Mouse (Mus musculus) midbrain, embryonic 12.5 days (tissue): ENCODE data around the gene Adssl1. TPM values are rescaled to one million over a fixed set of nuclear protein-coding genes. Genes with fewer than 3 reads are reported as not detected.

Source experiments
- ATAC-seq: fragments of 200-750 bp; cut with Nextera tagmentation; 2 replicates; pipeline ENCODE4 v1.8.0; 2017; ENCODE audit warnings: low read depth, moderate TSS enrichment, moderate library complexity; ENCODE audit not compliant: low FRiP score
- H3K27ac ChIP-seq: fragments of 300-500 bp; sonication (generic); replicated peaks from 2 replicates; pipeline ENCODE4 v1.5.1; 2016; ENCODE audit warnings: mild to moderate bottlenecking
- H3K27me3 ChIP-seq: fragments of 300-500 bp; sonication (generic); 2 replicates; pipeline ENCODE4 v1.6.1; 2016; ENCODE audit warnings: mild to moderate bottlenecking
- H3K36me3 ChIP-seq: fragments of 300-500 bp; sonication (generic); 2 replicates; pipeline ENCODE4 v1.6.1; 2016
- H3K4me1 ChIP-seq: fragments of 300-500 bp; sonication (generic); 2 replicates; pipeline ENCODE4 v1.6.1; 2016
- H3K4me2 ChIP-seq: fragments of 300-500 bp; sonication (generic); replicated peaks from 2 replicates; pipeline ENCODE4 v1.6.1; 2016; ENCODE audit warnings: mild to moderate bottlenecking, moderate library complexity
- H3K4me3 ChIP-seq: fragments of 300-500 bp; sonication (generic); 2 replicates; pipeline ENCODE4 v1.5.1; 2016; ENCODE audit warnings: mild to moderate bottlenecking
- H3K9ac ChIP-seq: fragments of 300-500 bp; sonication (generic); replicated peaks from 2 replicates; pipeline ENCODE4 v1.6.1; 2016; ENCODE audit warnings: mild to moderate bottlenecking, moderate library complexity
- H3K9me3 ChIP-seq: fragments of 300-500 bp; sonication (generic); 2 replicates; pipeline ENCODE4 v1.6.1; 2016; ENCODE audit warnings: mild to moderate bottlenecking
- WGBS: fragments of 180-500 bp; shearing (Covaris S2); methylation state at CpG from one replicate; pipeline ENCODE4 v1.1.7; 2016; 5-methylcytosine and 5-hydroxymethylcytosine counted together
- polyA plus RNA-seq: library from polyadenylated mRNA; unstranded; fragments of >200 nt; fragmentation: Nextera tagmentation; extraction: Ambion mirVana; gene quantifications from 2 replicates; pipeline ENCODE4 v1.2.1, GENCODE M21; 2016

Adssl1 gene
- polyA plus RNA-seq, 1 experiment from 2014 or later: 1.9 TPM

DNA sequence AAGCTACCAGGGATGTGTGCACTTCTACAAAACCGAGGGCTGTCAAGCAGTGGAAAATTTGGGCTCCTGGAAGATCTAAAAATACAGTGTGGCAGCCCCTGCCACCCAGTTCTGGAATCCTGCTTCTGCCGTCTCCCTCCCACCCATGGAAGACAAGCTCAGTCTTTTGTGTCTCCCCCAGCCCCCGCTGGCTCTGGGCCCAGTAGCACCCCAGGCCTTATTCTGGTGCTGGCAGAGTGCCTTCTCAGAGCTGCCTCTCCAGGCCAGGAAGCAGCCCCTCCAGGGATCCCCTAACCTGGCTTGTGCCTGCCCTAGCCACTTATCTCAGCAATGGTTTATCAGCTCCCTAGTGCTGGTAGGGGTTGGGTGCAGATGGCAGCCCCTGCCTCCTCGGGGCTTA is 24.9 kb upstream of the Adssl1 start:
- Histone ChIP-seq H3K4me3 (no peak overlapping the region), H3K4me1 (peaks cover 10% of the 10 kb centered on the region), H3K27me3 (peaks cover 21% of the 10 kb centered on the region), H3K9ac (0 out of 2 replicates have a peak overlapping the region, but pooled peaks have one; percentile 25), H3K36me3 (no peaks in the 10 kb centered on the region), H3K4me2 (no peak overlapping the region), H3K9me3 (no peaks in the 10 kb centered on the region), H3K27ac (no peak overlapping the region)
- WGBS: 61% methylated on average over 4 of the region's 4 CpGs
- ATAC-seq: no peak

GRCm38 (mm10) chr12:112595626-112596025 is 24.2 kb upstream of the Adssl1 start:
- WGBS: 64% methylated on average over 4 of the region's 4 CpGs
- H3K36me3 ChIP-seq: no peaks in the 10 kb centered on the region
- H3K27ac ChIP-seq: no peak overlapping the region
- no peak overlapping the region for H3K4me2 ChIP-seq
- no peak overlapping the region for H3K4me3 ChIP-seq
- peaks cover 15% of the 10 kb centered on the region for H3K27me3 ChIP-seq
- H3K9ac ChIP-seq: no peak overlapping the region
- ATAC-seq: no peak
- peaks cover 10% of the 10 kb centered on the region for H3K4me1 ChIP-seq
- H3K9me3 ChIP-seq: no peaks in the 10 kb centered on the region

DNA sequence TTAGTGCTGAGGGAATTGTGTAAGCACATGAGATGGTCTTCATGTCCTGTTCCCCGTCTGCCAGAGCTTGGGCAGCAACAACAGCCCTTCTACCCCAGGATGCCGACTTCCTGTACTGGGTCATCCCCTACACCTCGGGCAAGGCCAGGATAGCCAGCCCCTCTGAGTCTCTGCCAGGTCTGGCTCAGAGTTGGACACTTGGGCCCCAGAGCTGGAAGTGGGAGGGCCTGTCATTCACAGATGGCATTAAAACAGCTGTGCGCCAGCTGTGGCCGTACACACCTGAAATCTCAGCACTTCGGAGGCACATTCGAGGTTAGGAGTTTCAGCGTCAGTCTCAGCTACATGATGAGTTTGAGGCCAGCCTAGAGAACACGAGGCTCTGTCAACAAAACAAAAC is 23.4 kb upstream of the Adssl1 start:
- peaks cover 7% of the 10 kb centered on the region; the same call in 1 of the 2 replicates for H3K27me3 ChIP-seq
- no peaks in the 10 kb centered on the region for H3K9me3 ChIP-seq
- no peak overlapping the region for H3K9ac ChIP-seq
- no peak overlapping the region for H3K4me2 ChIP-seq
- H3K36me3 ChIP-seq: no peaks in the 10 kb centered on the region
- no peak overlapping the region for H3K27ac ChIP-seq
- 82% methylated on average over 9 of the region's 9 CpGs for WGBS
- no peak overlapping the region for H3K4me3 ChIP-seq
- peaks cover 10% of the 10 kb centered on the region for H3K4me1 ChIP-seq
- no peak for ATAC-seq

- Histone ChIP-seq H3K9me3 (no peaks in the 10 kb centered on the region), H3K27ac (no peak overlapping the region), H3K27me3 (peaks cover 7% of the 10 kb centered on the region; the same call in 1 of the 2 replicates), H3K4me3 (no peak overlapping the region), H3K4me2 (no peak overlapping the region), H3K9ac (no peak overlapping the region), H3K36me3 (no peaks in the 10 kb centered on the region), H3K4me1 (peaks cover 10% of the 10 kb centered on the region)
- WGBS: 75% methylated on average over 14 of the region's 14 CpGs
- ATAC-seq: no peak
Observed at GRCm38 (mm10) chr12:112596891-112597500, 22.8 kb upstream of the Adssl1 start.

- 79% methylated on average over 8 of the region's 8 CpGs for WGBS
- no peaks in the 10 kb centered on the region for H3K36me3 ChIP-seq
- no peak overlapping the region for H3K4me2 ChIP-seq
- H3K9me3 ChIP-seq: no peaks in the 10 kb centered on the region
- no peak for ATAC-seq
- H3K27me3 ChIP-seq: peaks cover 7% of the 10 kb centered on the region; the same call in 1 of the 2 replicates
- no peak overlapping the region for H3K9ac ChIP-seq
- no peak overlapping the region for H3K27ac ChIP-seq
- H3K4me1 ChIP-seq: peaks cover 10% of the 10 kb centered on the region
- no peak overlapping the region for H3K4me3 ChIP-seq
Observed at GRCm38 (mm10) chr12:112597618-112598017, 22.2 kb upstream of the Adssl1 start.

DNA sequence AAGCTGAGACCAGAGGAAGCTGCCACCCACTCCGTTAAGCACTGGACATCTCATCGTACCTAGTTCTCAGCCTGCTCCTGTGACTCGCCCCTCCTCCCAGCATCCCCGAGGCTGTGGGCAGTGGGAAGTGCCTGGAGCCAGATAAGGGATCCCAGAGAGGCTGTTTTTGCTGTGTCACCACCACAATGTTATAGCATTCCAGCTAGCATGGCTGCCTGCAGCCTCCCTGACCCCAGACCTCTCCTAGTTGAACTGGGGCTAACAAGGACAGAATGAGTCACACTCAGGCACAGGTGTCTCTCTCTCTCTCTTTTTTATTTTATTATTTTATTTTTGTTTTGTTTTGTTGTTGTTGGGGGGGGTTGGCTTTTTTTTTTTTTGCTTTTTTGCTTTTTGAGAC is 20.6 kb upstream of the Adssl1 start:
- Histone ChIP-seq H3K9me3 (no peaks in the 10 kb centered on the region), H3K27me3 (peaks cover 2% of the 10 kb centered on the region; the same call in 1 of the 2 replicates), H3K4me1 (peaks cover 10% of the 10 kb centered on the region), H3K36me3 (no peaks in the 10 kb centered on the region), H3K4me3 (no peak overlapping the region), H3K27ac (no peak overlapping the region), H3K4me2 (no peak overlapping the region), H3K9ac (no peak overlapping the region)
- ATAC-seq: no peak
- 35% methylated on average over 4 of the region's 4 CpGs for WGBS

GRCm38 (mm10) chr12:112599942-112600611 is 19.8 kb upstream of the Adssl1 start:
- Histone ChIP-seq H3K4me1 (peaks cover 4% of the 10 kb centered on the region), H3K36me3 (no peaks in the 10 kb centered on the region), H3K27me3 (peaks cover 4% of the 10 kb centered on the region; the same call in 1 of the 2 replicates), H3K9ac (no peak overlapping the region), H3K27ac (no peak overlapping the region), H3K9me3 (no peaks in the 10 kb centered on the region), H3K4me3 (no peak overlapping the region), H3K4me2 (no peak overlapping the region)
- WGBS: 86% methylated on average over 30 of the region's 30 CpGs
- ATAC-seq: no peak

DNA sequence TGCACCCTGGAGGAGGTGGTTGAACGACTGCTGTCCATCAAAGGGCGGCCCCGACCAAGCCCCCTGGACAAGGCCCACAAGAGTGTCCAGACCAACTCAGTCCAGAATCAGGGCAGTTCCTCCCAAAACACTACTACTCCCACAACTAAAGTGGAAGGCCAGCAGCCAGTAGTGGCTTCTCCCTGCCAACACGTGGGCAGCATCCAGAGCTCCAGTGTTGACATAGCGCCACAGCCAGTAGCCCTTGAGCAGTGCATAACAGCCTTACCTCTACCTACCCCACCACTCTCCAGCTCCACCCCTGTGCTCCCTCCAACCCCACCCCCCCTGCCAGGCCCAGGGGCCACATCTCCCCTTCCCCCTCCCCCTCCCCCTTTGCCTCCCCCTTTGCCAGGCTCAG is 15.8 kb upstream of the Adssl1 start:
- no peak for ATAC-seq
- 90% methylated on average over 5 of the region's 5 CpGs for WGBS
- no peak overlapping the region for H3K27ac ChIP-seq
- no peak overlapping the region for H3K9ac ChIP-seq
- no peaks in the 10 kb centered on the region for H3K9me3 ChIP-seq
- H3K4me3 ChIP-seq: no peak overlapping the region
- H3K4me2 ChIP-seq: no peak overlapping the region
- peaks cover 4% of the 10 kb centered on the region; the same call in 1 of the 2 replicates for H3K27me3 ChIP-seq
- H3K36me3 ChIP-seq: no peaks in the 10 kb centered on the region
- no peaks in the 10 kb centered on the region; the same call in 1 of the 2 replicates for H3K4me1 ChIP-seq

DNA sequence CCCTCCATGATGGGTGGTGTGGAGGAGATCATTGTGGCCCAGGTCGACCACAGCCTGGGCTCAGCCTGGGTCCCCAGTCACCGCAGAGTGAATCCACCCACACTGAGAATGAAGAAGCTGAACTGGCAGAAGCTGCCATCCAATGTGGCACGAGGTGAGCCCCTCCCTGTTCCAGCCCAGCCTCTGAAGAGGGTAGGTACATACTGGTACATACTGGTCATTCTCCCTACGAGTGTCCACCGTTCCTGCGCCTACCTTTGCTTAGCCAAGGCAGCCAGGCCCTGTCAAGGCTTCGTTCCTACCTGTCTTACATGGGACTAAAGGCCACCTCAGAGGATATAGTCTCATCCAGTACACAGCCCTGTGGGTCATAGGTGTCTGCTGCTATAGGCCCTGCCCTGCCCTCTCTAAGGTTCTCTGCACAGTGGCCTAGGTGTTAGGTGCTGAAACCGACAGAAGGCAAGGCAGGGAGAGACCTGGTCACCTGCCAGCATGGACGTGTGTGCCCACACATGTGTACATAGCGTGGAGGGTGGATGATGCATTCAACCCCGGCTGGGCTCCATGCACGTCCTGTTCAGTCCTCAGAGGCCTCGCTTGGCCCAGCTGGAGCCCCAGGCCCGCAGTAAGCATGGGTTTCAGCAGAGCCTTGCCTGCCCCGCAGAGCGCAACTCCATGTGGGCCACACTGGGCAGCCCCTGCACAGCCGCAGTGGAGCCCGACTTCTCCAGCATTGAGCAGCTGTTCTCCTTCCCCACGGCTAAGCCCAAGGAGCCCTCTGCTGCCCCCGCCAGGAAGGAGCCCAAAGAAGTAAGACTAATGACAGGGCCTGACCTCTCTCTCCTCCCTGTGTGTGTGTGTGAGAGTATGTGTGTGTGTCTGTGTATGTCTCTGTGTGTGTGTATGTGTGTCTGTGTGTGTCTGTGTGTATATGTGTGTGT is 14.9 kb upstream of the Adssl1 start:
- H3K4me1 ChIP-seq: no peaks in the 10 kb centered on the region; the same call in 1 of the 2 replicates
- peak; percentile 47 for ATAC-seq
- H3K4me2 ChIP-seq: no peak overlapping the region
- H3K27ac ChIP-seq: no peak overlapping the region
- H3K9ac ChIP-seq: no peak overlapping the region
- H3K9me3 ChIP-seq: no peaks in the 10 kb centered on the region
- no peak overlapping the region for H3K4me3 ChIP-seq
- peaks cover 4% of the 10 kb centered on the region; the same call in 1 of the 2 replicates for H3K27me3 ChIP-seq
- 62% methylated on average over 20 of the region's 20 CpGs for WGBS
- no peaks in the 10 kb centered on the region for H3K36me3 ChIP-seq

GRCm38 (mm10) chr12:112605766-112606165 is 14.1 kb upstream of the Adssl1 start:
- H3K9me3 ChIP-seq: no peaks in the 10 kb centered on the region
- H3K36me3 ChIP-seq: no peaks in the 10 kb centered on the region
- no peak overlapping the region for H3K4me3 ChIP-seq
- H3K4me2 ChIP-seq: no peak overlapping the region
- peak; percentile 56; the same call in 1 of the 2 replicates for ATAC-seq
- H3K27ac ChIP-seq: no peak overlapping the region
- no peak overlapping the region for H3K9ac ChIP-seq
- H3K27me3 ChIP-seq: peaks cover 4% of the 10 kb centered on the region; the same call in 1 of the 2 replicates
- WGBS: 47% methylated on average over 6 of the region's 6 CpGs
- H3K4me1 ChIP-seq: no peaks in the 10 kb centered on the region; the same call in 1 of the 2 replicates

DNA sequence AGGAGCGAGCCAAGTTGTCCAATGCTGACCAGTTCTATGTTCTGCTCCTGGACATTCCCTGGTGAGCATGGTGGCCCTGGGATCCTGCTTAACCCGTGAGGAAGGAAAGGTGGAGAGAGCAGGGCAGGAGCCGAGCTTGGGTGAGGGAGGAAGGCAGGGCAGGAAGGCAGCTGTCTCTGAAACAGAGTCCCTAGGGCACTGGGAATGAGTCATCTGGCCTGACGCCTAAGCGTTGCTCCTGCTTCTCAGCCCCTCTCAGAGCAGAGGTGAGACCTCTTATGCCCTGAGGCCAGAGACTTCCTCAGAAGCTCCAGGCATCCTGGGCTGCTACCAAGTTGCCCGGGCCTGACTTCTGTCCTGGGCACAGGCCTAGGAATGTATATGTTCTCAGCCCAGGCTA is 12.8 kb upstream of the Adssl1 start:
- 81% methylated on average over 6 of the region's 6 CpGs for WGBS
- no peak for ATAC-seq
- H3K27me3 ChIP-seq: peaks cover 4% of the 10 kb centered on the region; the same call in 1 of the 2 replicates
- H3K4me3 ChIP-seq: no peak overlapping the region
- no peaks in the 10 kb centered on the region; the same call in 1 of the 2 replicates for H3K4me1 ChIP-seq
- H3K27ac ChIP-seq: no peak overlapping the region
- no peak overlapping the region for H3K4me2 ChIP-seq
- no peak overlapping the region for H3K9ac ChIP-seq
- H3K9me3 ChIP-seq: no peaks in the 10 kb centered on the region
- no peaks in the 10 kb centered on the region for H3K36me3 ChIP-seq
